Mouse (Mus musculus) thymus, postnatal 25 days (tissue): ENCODE data around the gene Efcab5.
"Not testable (repeated sequence)": the region's sequence is repeated elsewhere in the genome, so short reads cannot be mapped to it uniquely, and the experiment has no call there.

Experiments used
- DNase-seq: peaks from one replicate; pipeline ENCODE4 v3.0.0; 2022

Efcab5 gene

GRCm38 (mm10) chr11:77174531-77174930 lies 14.2 kb downstream of the Efcab5 start:
- no peak for DNase-seq

GRCm38 (mm10) chr11:77173731-77174130 lies 15.0 kb downstream of the Efcab5 start:
- no peak for DNase-seq

GRCm38 (mm10) chr11:77160744-77161143 lies 28.0 kb downstream of the Efcab5 start:
- no peak for DNase-seq

GRCm38 (mm10) chr11:77160341-77160740 lies 28.4 kb downstream of the Efcab5 start:
- DNase-seq, result no peak

GRCm38 (mm10) chr11:77154214-77154613 lies 34.6 kb downstream of the Efcab5 start:
- DNase-seq, result peak; percentile 6

- no peak for DNase-seq
These were observed 38.0 kb downstream of the Efcab5 start for GRCm38 (mm10) chr11:77150806-77151205.

- not testable (repeated sequence) for DNase-seq
These were observed 38.8 kb downstream of the Efcab5 start for GRCm38 (mm10) chr11:77149783-77150630.

- DNase-seq, result no peak
These were observed 40.0 kb downstream of the Efcab5 start for GRCm38 (mm10) chr11:77148774-77149173.

- no peak for DNase-seq
These were observed 41.0 kb downstream of the Efcab5 start for GRCm38 (mm10) chr11:77147753-77148152.

GRCm38 (mm10) chr11:77145423-77145822 lies 43.3 kb downstream of the Efcab5 start:
- no peak for DNase-seq

- no peak for DNase-seq
These were observed 46.8 kb downstream of the Efcab5 start for GRCm38 (mm10) chr11:77141938-77142337.

GRCm38 (mm10) chr11:77139976-77140375 lies 48.8 kb downstream of the Efcab5 start:
- DNase-seq, result no peak

- DNase-seq, result no peak
These were observed 55.3 kb downstream of the Efcab5 start for GRCm38 (mm10) chr11:77133450-77133849.

- peak; percentile 26 for DNase-seq
These were observed 56.2 kb downstream of the Efcab5 start for GRCm38 (mm10) chr11:77132580-77132979.

GRCm38 (mm10) chr11:77128562-77128961 lies 60.2 kb downstream of the Efcab5 start:
- no peak for DNase-seq

- DNase-seq, result no peak
These were observed 77.6 kb downstream of the Efcab5 start for GRCm38 (mm10) chr11:77111141-77111540.

- DNase-seq, result no peak
These were observed 80.3 kb downstream of the Efcab5 start for GRCm38 (mm10) chr11:77108442-77108841.

GRCm38 (mm10) chr11:77107872-77108271 lies 80.9 kb downstream of the Efcab5 start:
- DNase-seq, result not testable (repeated sequence)

GRCm38 (mm10) chr11:77106961-77107360 lies 81.8 kb downstream of the Efcab5 start:
- DNase-seq, result no peak

GRCm38 (mm10) chr11:77100137-77100937 lies 88.4 kb downstream of the Efcab5 start:
- DNase-seq, result peak; percentile 75

- no peak for DNase-seq
These were observed 90.3 kb downstream of the Efcab5 start for GRCm38 (mm10) chr11:77098332-77098972.

- no peak for DNase-seq
These were observed 91.8 kb downstream of the Efcab5 start for GRCm38 (mm10) chr11:77096991-77097390.

GRCm38 (mm10) chr11:77096581-77096980 lies 92.2 kb downstream of the Efcab5 start:
- DNase-seq, result no peak
